Mouse (Mus musculus): Measurements from ENCODE around the gene Bmt2.

The Bmt2 gene

DNA sequence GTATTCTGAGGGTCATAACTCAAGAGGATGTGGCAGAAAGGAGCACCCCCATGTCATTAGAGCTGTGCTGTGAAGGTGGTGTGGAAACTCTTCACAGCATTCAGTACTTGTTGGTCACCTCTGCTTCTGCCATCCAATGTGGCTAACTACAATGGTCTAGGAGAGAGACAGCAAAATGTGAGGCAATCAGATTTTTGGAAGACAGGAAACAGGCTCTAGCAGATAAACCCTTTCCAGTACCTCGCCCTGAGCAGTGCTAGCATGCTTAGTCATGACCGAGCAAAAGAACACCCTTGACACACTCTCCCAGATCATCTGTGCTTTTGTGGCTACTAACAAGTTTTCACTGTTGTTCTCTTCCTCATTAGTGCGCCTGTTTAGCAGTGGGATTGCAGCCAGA is 60.7 kb downstream of the Bmt2 start:
- no peak for DNase-seq (ENCODE audit: low spot score)

DNA sequence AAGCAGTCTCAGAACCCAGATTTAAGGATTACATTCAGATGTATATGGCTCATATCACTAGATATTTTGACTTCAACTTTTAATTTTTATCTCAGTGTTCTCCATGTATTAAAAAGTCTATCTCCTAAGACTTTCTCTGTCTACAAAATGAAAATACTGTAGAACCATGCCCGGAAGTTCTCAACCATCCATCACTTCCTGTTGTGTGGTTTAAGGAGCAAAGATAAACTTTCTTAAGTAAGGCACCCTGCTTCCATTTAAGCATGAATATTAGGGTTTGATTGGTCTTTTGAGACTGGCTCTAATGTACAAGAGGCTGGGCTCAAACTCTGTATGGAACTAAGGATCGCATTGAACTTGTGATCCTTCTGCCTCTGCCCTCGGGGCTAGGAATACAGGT is 63.2 kb downstream of the Bmt2 start:
- DNase-seq (ENCODE audit: low spot score), result no peak

GRCm38 (mm10) chr6:13613671-13614070 is 64.1 kb downstream of the Bmt2 start:
- DNase-seq (ENCODE audit: low spot score), result no peak

GRCm38 (mm10) chr6:13610869-13611268 is 66.9 kb downstream of the Bmt2 start:
- no peak for DNase-seq (ENCODE audit: low spot score)

DNA sequence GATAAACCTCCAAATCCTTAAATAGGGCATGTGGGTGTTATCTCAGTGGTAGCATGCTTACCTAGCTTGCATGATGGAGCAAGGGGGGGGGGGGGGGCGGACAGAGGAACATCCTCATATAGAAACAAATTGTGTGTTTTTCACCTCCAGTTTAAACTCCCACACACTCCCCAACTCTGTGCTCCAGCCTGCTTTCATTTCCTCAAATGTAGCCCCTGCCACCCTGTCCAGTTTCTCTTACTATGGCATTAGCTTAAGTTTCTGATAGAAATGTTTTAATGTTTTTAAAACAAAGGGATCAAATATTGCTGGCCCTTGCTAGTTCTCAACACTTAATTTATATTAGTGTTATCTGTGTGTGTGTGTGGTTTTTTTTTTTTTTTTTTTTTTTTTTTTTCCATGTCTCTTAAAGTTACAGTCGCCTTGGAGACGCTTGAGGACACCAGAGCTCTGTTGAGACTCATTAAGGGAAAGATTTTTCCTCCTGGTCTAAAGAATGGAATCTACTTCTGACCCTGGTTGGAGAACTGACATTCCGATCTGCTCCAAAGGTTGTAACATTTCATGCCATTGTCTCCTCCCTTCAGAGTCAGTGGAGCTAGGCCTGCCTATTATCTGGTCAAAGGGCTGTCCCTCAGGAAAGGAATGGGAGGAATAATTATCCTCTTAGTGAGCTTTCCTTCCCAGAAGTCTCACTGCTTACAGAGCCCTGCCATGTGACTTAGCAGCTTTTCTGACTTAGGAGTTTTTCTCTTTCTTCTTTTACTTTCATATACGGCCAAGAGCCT is 68.2 kb downstream of the Bmt2 start:
- no peak for DNase-seq (ENCODE audit: low spot score)

GRCm38 (mm10) chr6:13607621-13608493 is 69.9 kb downstream of the Bmt2 start, which contains the start of gene Tmem168:
TSS of gene Tmem168 (minus strand) at chr6:13608100.
- DNase-seq (ENCODE audit: low spot score), result peak; percentile 95

- no peak for DNase-seq (ENCODE audit: low spot score)
Measured at GRCm38 (mm10) chr6:13606921-13607620, 70.7 kb downstream of the Bmt2 start.

GRCm38 (mm10) chr6:13606394-13606793 is 71.4 kb downstream of the Bmt2 start:
- no peak for DNase-seq (ENCODE audit: low spot score)

DNA sequence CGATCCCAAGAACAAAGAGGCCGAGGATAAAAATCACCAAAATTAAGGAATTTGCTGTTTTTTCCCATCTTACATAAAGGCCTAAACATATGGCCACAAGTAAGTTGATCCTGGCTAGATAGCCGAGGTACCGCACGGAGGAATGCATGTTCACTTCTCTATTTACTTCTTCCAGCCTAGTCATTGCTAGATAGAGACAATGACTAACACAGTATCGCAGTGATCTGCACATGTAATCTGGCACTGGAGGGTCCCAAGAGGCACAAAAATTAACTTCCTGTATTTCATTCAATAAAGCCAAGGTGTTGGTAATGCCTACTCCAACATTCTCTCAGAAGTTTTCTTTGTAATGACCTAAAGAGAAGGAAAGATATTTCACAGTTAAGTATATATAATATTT is 74.6 kb downstream of the Bmt2 start:
- DNase-seq (ENCODE audit: low spot score), result no peak

GRCm38 (mm10) chr6:13601587-13601986 is 76.2 kb downstream of the Bmt2 start:
- DNase-seq (ENCODE audit: low spot score), result no peak

DNA sequence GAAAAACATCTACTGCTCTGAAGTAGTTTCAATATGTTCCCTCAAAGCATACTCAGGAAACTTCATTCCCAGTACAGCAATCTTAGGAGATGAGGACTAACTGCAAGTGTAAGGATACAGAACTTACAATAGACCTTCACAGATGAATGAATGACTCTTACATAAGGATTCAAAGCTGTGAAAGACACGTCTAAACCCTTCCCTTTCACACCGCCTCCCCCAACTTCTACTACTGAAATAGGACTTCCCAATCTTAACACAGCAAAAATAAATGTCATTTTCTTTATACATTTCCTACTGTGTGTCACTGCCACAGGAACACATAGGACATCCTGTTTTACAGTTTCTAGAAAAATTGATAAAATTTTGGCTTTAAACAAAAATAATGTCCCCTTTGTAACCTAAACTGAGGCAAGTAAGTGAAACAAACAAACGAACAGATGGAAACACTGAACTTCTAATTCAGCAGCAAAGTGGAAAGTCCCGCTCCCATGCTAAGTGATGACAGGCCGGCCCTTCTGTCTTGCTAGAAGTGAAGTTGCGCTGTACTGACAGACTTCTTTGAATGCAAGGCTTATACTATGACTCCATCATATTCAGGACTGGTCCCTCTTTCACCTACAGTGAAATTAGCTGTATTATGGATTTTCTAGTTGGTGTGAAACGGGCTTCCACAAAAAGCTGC is 79.4 kb downstream of the Bmt2 start:
- no peak for DNase-seq (ENCODE audit: low spot score)

GRCm38 (mm10) chr6:13592729-13593345 is 84.9 kb downstream of the Bmt2 start:
- no peak for DNase-seq (ENCODE audit: low spot score)

GRCm38 (mm10) chr6:13586560-13586959 is 91.2 kb downstream of the Bmt2 start:
- DNase-seq (ENCODE audit: low spot score), result no peak

DNA sequence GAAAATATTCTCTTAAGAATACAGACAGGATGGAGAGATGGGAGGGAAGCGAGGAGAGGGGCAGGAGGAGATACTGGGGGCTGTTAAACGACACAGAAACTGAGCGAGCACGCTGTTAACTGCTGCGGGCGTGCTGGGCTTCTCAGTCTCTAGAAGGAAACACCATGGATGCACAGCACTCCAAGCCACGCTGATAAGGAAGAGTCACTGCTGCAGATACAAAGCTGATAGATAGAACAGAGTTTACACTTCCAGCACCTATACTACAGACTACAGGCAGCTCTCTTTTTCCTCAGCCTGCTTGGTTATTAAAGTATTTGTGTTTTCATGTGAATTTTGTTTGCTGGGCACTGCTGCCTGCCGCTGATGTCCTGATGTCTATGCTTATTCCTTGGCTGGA is 91.6 kb downstream of the Bmt2 start:
- DNase-seq (ENCODE audit: low spot score), result no peak

GRCm38 (mm10) chr6:13584788-13585187 is 93.0 kb downstream of the Bmt2 start:
- DNase-seq (ENCODE audit: low spot score), result no peak

DNA sequence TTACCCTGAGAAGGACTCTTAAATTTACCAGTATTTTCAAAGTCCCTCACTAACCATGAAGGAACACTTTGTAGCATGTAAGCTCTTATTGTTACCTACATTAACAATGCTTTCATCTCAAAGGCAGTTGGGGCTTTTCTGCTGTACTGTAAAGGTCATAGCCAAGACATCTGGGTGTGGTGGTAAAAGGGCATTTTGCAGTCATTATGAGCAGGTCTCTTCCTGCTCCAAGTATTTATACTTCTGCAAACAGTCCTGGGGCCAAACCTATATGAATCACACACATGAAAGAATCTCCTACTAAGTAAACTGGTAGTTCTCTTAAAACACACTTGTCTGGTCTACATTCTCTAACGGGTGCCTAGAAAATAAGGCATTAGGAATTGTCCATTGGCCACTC is 95.7 kb downstream of the Bmt2 start:
- no peak for DNase-seq (ENCODE audit: low spot score)
